Mouse (Mus musculus) kidney, postnatal 0 days (tissue): Measurements from ENCODE around the gene Crhr2. TPM values are rescaled to one million over a fixed set of nuclear protein-coding genes. Genes with fewer than 3 reads are reported as not detected.

ENCODE experiments used
- ATAC-seq: fragments of 200-750 bp; cut with Nextera tagmentation; replicated peaks from 2 replicates; pipeline ENCODE4 v1.8.0; 2017; ENCODE audit warnings: low read depth, moderate number of reproducible peaks, moderate TSS enrichment, moderate library complexity; ENCODE audit not compliant: low FRiP score
- DNase-seq: peaks from one replicate; pipeline ENCODE4 v3.0.0-alpha.2; 2016; ENCODE audit warnings: low spot score
- H3K27ac ChIP-seq: fragments of 300-500 bp; sonication (generic); 2 replicates; pipeline ENCODE4 v1.5.1; 2014; ENCODE audit warnings: mild to moderate bottlenecking
- H3K27me3 ChIP-seq: fragments of 300-500 bp; sonication (generic); 2 replicates; pipeline ENCODE4 v1.6.1; 2014; ENCODE audit warnings: low read length, mixed read lengths; ENCODE audit not compliant: insufficient read depth
- H3K36me3 ChIP-seq: fragments of 300-500 bp; sonication (generic); 2 replicates; pipeline ENCODE4 v1.6.1; 2014; ENCODE audit warnings: low read length, mixed read lengths; ENCODE audit not compliant: insufficient read depth
- H3K4me1 ChIP-seq: fragments of 300-500 bp; sonication (generic); replicated peaks from 2 replicates; pipeline ENCODE4 v1.6.1; 2014; ENCODE audit warnings: antibody characterized with exemption, low read length, mixed read lengths; ENCODE audit not compliant: insufficient read depth
- H3K4me2 ChIP-seq: fragments of 300-500 bp; sonication (generic); 2 replicates; pipeline ENCODE4 v1.6.1; 2014; ENCODE audit warnings: mild to moderate bottlenecking, low read length, moderate library complexity, mixed read lengths
- H3K4me3 ChIP-seq: fragments of 300-500 bp; sonication (generic); replicated peaks from 2 replicates; pipeline ENCODE4 v1.5.1; 2014; ENCODE audit warnings: low read depth, low read length
- H3K9ac ChIP-seq: fragments of 300-500 bp; sonication (generic); 2 replicates; pipeline ENCODE4 v1.6.1; 2014; ENCODE audit warnings: low read depth, low read length
- H3K9me3 ChIP-seq: fragments of 300-500 bp; sonication (generic); replicated peaks from 2 replicates; pipeline ENCODE4 v1.6.1; 2016; ENCODE audit warnings: low read length, inconsistent platforms, mixed read lengths
- CTCF ChIP-seq: IDR thresholded peaks from 2 replicates; pipeline ENCODE4 v1.5.1; 2016; ENCODE audit warnings: antibody characterized with exemption, low read depth, mild to moderate bottlenecking, moderate library complexity
- WGBS: fragments of 180-500 bp; shearing (Covaris S2); extraction: QIAGEN DNeasy Blood & Tissue Kit; methylation state at CpG from one replicate; pipeline ENCODE4 v1.1.7; 2014; 5-methylcytosine and 5-hydroxymethylcytosine counted together
- polyA plus RNA-seq: library from polyadenylated mRNA; unstranded; fragments of >200 nt; fragmentation: Nextera tagmentation; extraction: Ambion mirVana; gene quantifications from 2 replicates; pipeline ENCODE4 v1.2.1, GENCODE M21; 2015

Gene Crhr2
- polyA plus RNA-seq, 1 experiment from 2014 or later: 0.12 TPM

GRCm38 (mm10) chr6:55063793-55064476, 68.9 kb downstream of the Crhr2 start:
- Histone ChIP-seq H3K27ac (no peak overlapping the region), H3K4me2 (no peak overlapping the region), H3K9me3 (no peaks in the 10 kb centered on the region), H3K36me3 (peaks cover 56% of the 10 kb centered on the region), H3K27me3 (no peaks in the 10 kb centered on the region), H3K4me3 (no peak overlapping the region), H3K9ac (no peak overlapping the region), H3K4me1 (no peaks in the 10 kb centered on the region)
- TF ChIP-seq CTCF: no peak
- WGBS: 89% methylated on average over 9 of the region's 9 CpGs
- ATAC-seq (no peak), DNase-seq (no peak)

- no peak overlapping the region for H3K4me2 ChIP-seq
- H3K9me3 ChIP-seq: no peaks in the 10 kb centered on the region
- TF ChIP-seq CTCF: no peak
- H3K27me3 ChIP-seq: no peaks in the 10 kb centered on the region
- no peak overlapping the region for H3K27ac ChIP-seq
- no peak overlapping the region for H3K9ac ChIP-seq
- 72% methylated on average over 5 of the region's 5 CpGs for WGBS
- H3K36me3 ChIP-seq: peaks cover 52% of the 10 kb centered on the region
- ATAC-seq: no peak
- no peak for DNase-seq
- H3K4me1 ChIP-seq: no peaks in the 10 kb centered on the region
- no peak overlapping the region for H3K4me3 ChIP-seq
These were observed 70.6 kb downstream of the Crhr2 start for GRCm38 (mm10) chr6:55062200-55062599.

DNA sequence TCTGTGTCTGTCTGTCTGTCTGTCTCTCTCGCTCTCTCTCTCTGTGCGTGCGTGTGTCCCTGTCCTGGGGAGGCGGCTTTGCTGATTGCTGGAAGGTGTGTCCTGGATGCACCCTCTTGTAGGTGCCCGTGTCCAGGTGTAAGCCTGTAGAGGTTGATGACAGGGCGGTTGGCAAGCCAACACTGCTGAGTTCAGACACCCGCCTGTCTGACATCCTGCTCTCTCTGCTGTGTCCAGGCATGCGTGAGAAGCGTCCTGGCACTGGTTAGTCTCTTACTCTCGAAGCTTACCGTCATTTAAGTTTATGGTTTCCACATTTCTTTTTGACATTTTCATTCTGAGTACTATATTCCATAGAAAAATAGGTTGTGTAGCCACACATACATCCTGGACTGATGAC, 71.5 kb downstream of the Crhr2 start:
- no peak for TF ChIP-seq CTCF
- Histone ChIP-seq H3K27me3 (no peaks in the 10 kb centered on the region), H3K4me1 (no peaks in the 10 kb centered on the region), H3K9me3 (no peaks in the 10 kb centered on the region), H3K4me3 (no peak overlapping the region), H3K9ac (no peak overlapping the region), H3K4me2 (no peak overlapping the region), H3K27ac (no peak overlapping the region), H3K36me3 (peaks cover 50% of the 10 kb centered on the region)
- 79% methylated on average over 11 of the region's 11 CpGs for WGBS
- ATAC-seq (no peak), DNase-seq (no peak)

- Histone ChIP-seq H3K27me3 (no peaks in the 10 kb centered on the region), H3K9ac (no peak overlapping the region), H3K4me1 (no peaks in the 10 kb centered on the region), H3K9me3 (no peaks in the 10 kb centered on the region), H3K4me3 (no peak overlapping the region), H3K27ac (no peak overlapping the region), H3K4me2 (no peak overlapping the region), H3K36me3 (peaks cover 52% of the 10 kb centered on the region)
- DNase-seq (no peak), ATAC-seq (no peak)
- WGBS: 91% methylated on average over 7 of the region's 7 CpGs
- no peak for TF ChIP-seq CTCF
These were observed 72.5 kb downstream of the Crhr2 start for GRCm38 (mm10) chr6:55060241-55060825.

DNA sequence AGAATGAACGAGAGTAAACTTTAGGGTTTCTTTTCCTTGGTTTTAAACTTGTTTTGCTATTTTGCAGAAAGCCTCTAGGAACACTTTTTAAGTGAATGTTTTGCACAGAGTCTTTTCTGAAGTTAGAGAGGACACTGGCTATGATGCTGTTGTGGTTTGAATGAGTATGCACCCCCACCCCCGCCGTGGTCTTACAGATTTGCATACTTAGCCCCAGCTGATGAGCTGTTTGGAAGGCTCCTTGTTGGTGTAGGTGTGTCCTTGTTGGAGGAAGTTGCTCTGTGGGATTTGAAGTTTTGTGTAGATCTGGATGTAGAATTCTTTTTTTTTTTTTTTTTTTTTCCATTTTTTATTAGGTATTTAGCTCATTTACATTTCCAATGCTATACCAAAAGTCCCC, 75.4 kb downstream of the Crhr2 start:
- Histone ChIP-seq H3K36me3 (peaks cover 52% of the 10 kb centered on the region), H3K9ac (no peak overlapping the region), H3K4me1 (no peaks in the 10 kb centered on the region), H3K27ac (no peak overlapping the region), H3K9me3 (no peaks in the 10 kb centered on the region), H3K4me3 (no peak overlapping the region), H3K27me3 (no peaks in the 10 kb centered on the region), H3K4me2 (no peak overlapping the region)
- TF ChIP-seq CTCF: no peak
- DNase-seq: no peak
- WGBS: 93% methylated on average over 3 of the region's 3 CpGs
- no peak for ATAC-seq

DNA sequence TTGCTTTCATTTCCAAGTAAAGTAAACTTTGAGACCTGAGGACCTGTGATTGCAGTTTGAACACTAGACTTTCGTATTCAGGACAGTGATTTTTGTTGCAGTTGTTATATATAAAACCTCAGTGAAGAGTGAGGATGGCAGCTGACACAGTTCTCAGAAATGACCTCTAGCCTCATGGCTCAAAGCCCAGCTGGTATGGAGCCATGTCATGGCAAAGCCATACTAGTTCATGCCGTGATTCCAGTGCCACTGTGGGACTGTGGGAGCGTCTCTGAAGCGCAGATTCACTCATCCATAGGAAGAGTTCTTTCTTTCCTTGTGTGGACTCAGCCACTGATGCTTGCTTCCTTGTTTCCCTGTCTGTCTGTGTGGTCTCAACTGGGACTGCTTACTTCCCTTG, 78.3 kb downstream of the Crhr2 start:
- Histone ChIP-seq H3K27ac (no peak overlapping the region), H3K4me3 (no peak overlapping the region), H3K9ac (no peak overlapping the region), H3K36me3 (peaks cover 44% of the 10 kb centered on the region), H3K27me3 (no peaks in the 10 kb centered on the region), H3K4me2 (no peak overlapping the region), H3K9me3 (no peaks in the 10 kb centered on the region), H3K4me1 (no peaks in the 10 kb centered on the region)
- no peak for ATAC-seq
- no peak for DNase-seq
- no peak for TF ChIP-seq CTCF
- 81% methylated on average over 4 of the region's 4 CpGs for WGBS
